Mouse (Mus musculus) testis, postnatal 10 days (tissue): ENCODE measurements around the gene 1700015G11Rik.

Source experiments
- DNase-seq: peaks from one replicate; pipeline ENCODE4 v3.0.0; 2021; ENCODE audit warnings: low spot score

The 1700015G11Rik gene

DNA sequence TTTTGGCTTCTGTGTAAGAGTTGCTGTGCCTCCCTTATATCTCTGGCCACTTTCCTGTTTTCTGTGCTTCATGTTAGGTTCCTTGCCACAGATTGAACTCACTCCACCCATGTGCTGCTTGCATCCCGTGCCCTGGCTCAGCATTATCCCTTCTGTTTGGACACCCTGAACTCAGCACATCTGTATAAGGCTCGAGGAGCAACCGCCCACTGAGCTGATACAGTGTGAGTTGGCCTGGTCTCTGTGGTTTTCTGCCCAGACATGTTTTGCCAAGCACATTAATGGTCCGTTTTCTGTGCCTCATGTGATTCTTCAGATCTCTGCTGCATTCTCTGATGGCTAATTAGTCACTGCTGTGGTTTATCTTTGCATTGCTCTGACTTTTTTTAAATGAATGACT lies 47.9 kb downstream of the 1700015G11Rik start:
- no peak for DNase-seq

DNA sequence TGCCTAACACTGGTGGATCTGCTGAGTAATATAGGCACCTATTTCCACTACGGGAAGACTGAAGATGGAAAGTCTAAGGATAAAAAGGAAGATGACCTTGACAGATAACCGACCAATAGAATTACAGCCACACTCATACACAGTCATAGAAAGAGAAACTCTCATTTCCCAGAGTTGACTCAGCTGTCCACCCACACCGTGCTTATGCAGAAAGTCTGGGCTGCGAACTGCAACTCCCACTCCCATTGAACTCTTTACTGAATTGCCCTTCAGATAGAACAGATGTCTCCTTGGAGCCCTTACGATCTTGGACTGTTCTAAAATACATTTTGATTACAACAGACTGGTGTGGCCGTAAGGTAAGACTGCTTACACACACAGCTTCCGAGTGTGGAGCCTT lies 50.8 kb downstream of the 1700015G11Rik start:
- no peak for DNase-seq

DNA sequence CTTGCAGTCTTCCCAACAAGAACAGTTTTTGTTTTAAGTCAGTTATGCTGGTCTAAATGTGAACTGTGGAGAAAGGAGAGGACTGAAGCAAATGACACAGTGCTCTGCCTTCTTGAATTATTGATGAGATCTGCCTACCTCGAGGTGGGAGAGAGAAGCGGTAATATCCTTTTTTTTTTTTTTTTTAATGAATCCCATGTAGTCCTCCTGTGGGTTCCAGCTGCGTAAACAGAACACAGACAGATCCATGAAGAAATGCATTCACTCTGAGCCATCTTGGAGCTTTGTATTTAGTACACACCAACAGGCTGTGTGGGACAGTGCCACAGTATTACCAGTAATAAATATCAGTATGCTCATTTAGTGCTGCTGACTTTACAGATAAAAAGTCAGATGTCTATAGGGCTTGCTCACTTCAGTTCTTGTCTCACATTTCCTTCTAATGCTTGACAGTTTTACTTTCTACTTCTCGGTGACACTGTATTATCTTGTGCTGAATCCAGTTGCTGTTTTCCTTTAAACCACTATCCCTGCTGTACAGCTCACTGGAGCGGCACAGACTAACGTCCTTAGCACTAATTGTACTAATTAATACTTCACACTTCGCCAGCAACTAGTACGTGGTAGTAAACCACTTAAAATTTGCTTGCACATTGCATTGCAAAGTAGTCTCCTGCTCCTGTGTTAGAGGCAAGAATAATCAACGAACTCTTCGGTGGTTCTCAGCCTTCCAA lies 53.1 kb downstream of the 1700015G11Rik start:
- no peak for DNase-seq
